Comparison of ENCODE assay signal across 17 mouse cellular contexts in genomic region chr1:186197057-186197456, GRCm38 (mm10).
DNase-seq lines count a peak whose midpoint lies in the region; ATAC-seq and TF ChIP-seq lines count a peak whose summit lies in the region.
"Had no signal": no experiment of that assay in that cellular context is flagged by ENCODE, and none has a peak within 500 bp of the region (broad histone marks: within the 10 kb centered on the region; RNA-seq: fewer than 3 reads in every experiment).

No protein-coding gene starts in this region.

- DNase-seq in heart, adult 2 months, result peak; percentile 51 to 59
- DNase-seq in heart, adult 9 months (ENCODE audit: low spot score in 2 of 2), result peak; percentile 74 to 76
- DNase-seq in heart, postnatal 36 days, result peak; percentile 36 to 44
- DNase-seq in lung, postnatal 25 days (ENCODE audit: low spot score), result peak; percentile 35
- no peak for DNase-seq in adrenal gland, adult (ENCODE audit: inconsistent age in 2 of 2, low spot score in 1 of 2)
- DNase-seq: adrenal gland, postnatal 14 days; cerebellum, adult 8-10 months; embryo, embryonic 11 days; forebrain, postnatal 0 days; kidney, postnatal 14 days; right cerebral cortex, postnatal 4 days had no signal

- TF ChIP-seq EP300 in heart, adult 2 months (IDR thresholded peaks at IDR 0.05; ENCODE audit: insufficient read depth, low read depth, low read length), result 0 out of 2 replicates have a peak, but pooled peaks have one; percentile 22

- no peaks in the 10 kb centered on the region for H3K36me3 ChIP-seq in heart, adult 2 months (ENCODE audit: control insufficient read depth, insufficient read depth, low read length)
- no peaks in the 10 kb centered on the region for H3K36me3 ChIP-seq in heart, embryonic 12.5 days
- no peaks in the 10 kb centered on the region for H3K36me3 ChIP-seq in intestine, postnatal 0 days (ENCODE audit: control insufficient read depth, insufficient read depth)
- H3K36me3 ChIP-seq: hindbrain, embryonic 13.5 days; intestine, embryonic 15.5 days had no signal

- 80% methylated on average over 2 of the region's 2 CpGs for WGBS in heart, adult 2 months
- WGBS in heart, embryonic 12.5 days, result 75% methylated on average over 2 of the region's 2 CpGs
- WGBS in intestine, postnatal 0 days, result 72% methylated on average over 2 of the region's 2 CpGs

- no peaks in the 10 kb centered on the region for H3K79me2 ChIP-seq in heart, adult 2 months (replicated peaks; ENCODE audit: control insufficient read depth, insufficient read depth, low read length)

- ATAC-seq in heart, embryonic 12.5 days (ENCODE audit: insufficient number of reproducible peaks, low FRiP score), result no peak
- ATAC-seq in intestine, postnatal 0 days, result no peak
- ATAC-seq: forebrain, postnatal 0 days; intestine, embryonic 15.5 days had no signal

- no peak overlapping the region for H3K27ac ChIP-seq in heart, adult 2 months
- no peak overlapping the region for H3K27ac ChIP-seq in heart, embryonic 12.5 days (ENCODE audit: poor library complexity, severe bottlenecking)
- H3K27ac ChIP-seq in intestine, postnatal 0 days (ENCODE audit: low read depth, low read length), result no peak overlapping the region
- H3K27ac ChIP-seq: hindbrain, embryonic 13.5 days; intestine, embryonic 15.5 days had no signal

- no peak overlapping the region for H3K4me2 ChIP-seq in heart, embryonic 12.5 days
- H3K4me2 ChIP-seq in intestine, postnatal 0 days (replicated peaks; ENCODE audit: low read depth), result no peak overlapping the region
- H3K4me2 ChIP-seq: hindbrain, embryonic 13.5 days; intestine, embryonic 15.5 days; liver, embryonic 11.5 days had no signal

- no peak overlapping the region for H3K4me3 ChIP-seq in heart, adult 2 months
- H3K4me3 ChIP-seq in heart, embryonic 12.5 days, result no peak overlapping the region
- no peak overlapping the region for H3K4me3 ChIP-seq in intestine, postnatal 0 days (ENCODE audit: low read depth, low read length)
- H3K4me3 ChIP-seq: erythroblast, embryonic 14.5 days; hindbrain, embryonic 13.5 days; intestine, embryonic 15.5 days had no signal

- H3K9me3 ChIP-seq in heart, embryonic 12.5 days (replicated peaks), result no peaks in the 10 kb centered on the region
- no peaks in the 10 kb centered on the region for H3K9me3 ChIP-seq in intestine, postnatal 0 days (ENCODE audit: control insufficient read depth)
- H3K9me3 ChIP-seq: hindbrain, embryonic 13.5 days; intestine, embryonic 15.5 days had no signal

- no peak overlapping the region for H3K9ac ChIP-seq in heart, adult 2 months (ENCODE audit: low read depth, low read length)
- no peak overlapping the region for H3K9ac ChIP-seq in heart, embryonic 12.5 days
- H3K9ac ChIP-seq in intestine, postnatal 0 days (ENCODE audit: low read depth, low read length), result no peak overlapping the region
- H3K9ac ChIP-seq: forebrain, postnatal 0 days; hindbrain, embryonic 13.5 days; intestine, embryonic 15.5 days had no signal

- TF ChIP-seq CTCF in heart, adult 2 months (IDR thresholded peaks at IDR 0.05), result no peak
- TF ChIP-seq CTCF in intestine, postnatal 0 days (IDR thresholded peaks at IDR 0.05; ENCODE audit: low read depth), result no peak

- no peaks in the 10 kb centered on the region for H3K27me3 ChIP-seq in heart, adult 2 months (ENCODE audit: control insufficient read depth, insufficient read depth, low read length)
- no peaks in the 10 kb centered on the region for H3K27me3 ChIP-seq in heart, embryonic 12.5 days (replicated peaks)
- H3K27me3 ChIP-seq in intestine, postnatal 0 days (replicated peaks; ENCODE audit: control insufficient read depth, insufficient read depth, low read length), result no peaks in the 10 kb centered on the region
- H3K27me3 ChIP-seq: hindbrain, embryonic 13.5 days; intestine, embryonic 15.5 days had no signal

- intact Hi-C loops in heart, adult 2 months (cut with DNase I), result loop anchor here (5.0 kb wide), 1 partner anchor 65 kb away; no protein-coding TSS in a partner anchor
- intact Hi-C loops in heart, postnatal 36 days (cut with DNase I), result no loop called here

- H3K4me1 ChIP-seq in heart, adult 2 months (ENCODE audit: control insufficient read depth, insufficient read depth, low read length), result no peaks in the 10 kb centered on the region
- H3K4me1 ChIP-seq in heart, embryonic 12.5 days (replicated peaks), result no peaks in the 10 kb centered on the region
- H3K4me1 ChIP-seq in intestine, postnatal 0 days (replicated peaks; ENCODE audit: control insufficient read depth, insufficient read depth, low read length), result no peaks in the 10 kb centered on the region
- H3K4me1 ChIP-seq: hindbrain, embryonic 13.5 days; intestine, embryonic 15.5 days had no signal

- TF ChIP-seq POLR2A in heart, adult 2 months (IDR thresholded peaks at IDR 0.05; ENCODE audit: insufficient read depth, low read depth, low read length), result no peak

Comparison
In these comparisons a context has a peak if more than half of its experiments do, and no peak if none do; other contexts are left out.
1. DNase-seq: peak in heart, adult 2 months (2 of 2), heart, adult 9 months (2 of 2), heart, postnatal 36 days (2 of 2) and lung, postnatal 25 days (single experiment); none in adrenal gland, adult (0 of 2).